Mouse (Mus musculus) cerebellum, adult 2 months (tissue): Measurements from ENCODE around the gene Hus1b.

Source experiments
- CTCF ChIP-seq: fragments of 200-500 bp; IDR thresholded peaks from 2 replicates; pipeline ENCODE4 v1.5.1; 2011; ENCODE audit warnings: low read depth, mild to moderate bottlenecking, control low read depth, low read length, moderate library complexity, borderline replicate concordance; ENCODE audit not compliant: insufficient read depth
- POLR2A ChIP-seq: fragments of 200-500 bp; IDR thresholded peaks from 2 replicates; pipeline ENCODE4 v1.6.1; 2011; ENCODE audit warnings: low read length, control low read depth, borderline replicate concordance; ENCODE audit not compliant: insufficient read depth

DNA sequence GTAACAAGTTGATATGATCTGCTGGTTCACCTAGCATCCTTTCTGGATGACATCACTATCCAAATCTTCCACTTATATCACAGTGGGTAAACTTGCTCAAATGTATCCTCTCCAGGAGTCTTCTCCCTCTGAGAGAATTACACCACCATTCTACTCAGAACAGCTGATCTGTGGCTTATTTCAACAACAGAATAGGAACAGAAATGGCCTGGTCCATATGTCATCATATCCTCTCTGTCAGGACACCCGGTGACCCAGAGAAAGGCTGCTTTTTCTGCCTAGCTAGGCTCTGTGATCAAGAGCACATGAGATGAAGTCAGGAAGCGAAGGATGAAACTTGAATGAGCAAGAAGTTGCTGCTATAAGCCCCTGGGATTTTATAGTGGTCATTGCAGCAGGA lies 40.1 kb upstream of the Hus1b start:
- TF ChIP-seq CTCF (no peak), POLR2A (no peak)
